Mouse (Mus musculus): ENCODE data around the gene Tmem246.

- TF ChIP-seq EP300 (IDR thresholded peaks at IDR 0.05; ENCODE audit: low read depth) (no peak), CTCF (IDR thresholded peaks at IDR 0.05; ENCODE audit: low read depth) (no peak)
Measured at GRCm38 (mm10) chr4:49604616-49605015, 6.9 kb upstream of the Tmem246 start.

Measured in liver, embryonic 14.5 days (tissue).